Mouse (Mus musculus) heart, adult 8-10 months (tissue): Measurements from ENCODE around the gene Ykt6. TPM values are rescaled to one million over a fixed set of nuclear protein-coding genes. Genes with fewer than 3 reads are reported as not detected.
"Not testable (repeated sequence)": the region's sequence is repeated elsewhere in the genome, so short reads cannot be mapped to it uniquely, and the experiment has no call there.

Experiments
- DNase-seq: peaks from one replicate; pipeline ENCODE4 v3.0.0; 2022; ENCODE audit warnings: low spot score
- total RNA-seq, 4 experiments: library from RNA; stranded (reverse); gene quantifications; 2 replicates each; pipeline ENCODE4 v1.2.4; 2022

Ykt6 gene
- total RNA-seq, 4 experiments from 2014 or later: 54.8 to 67.3 (median 62.1) TPM

DNA sequence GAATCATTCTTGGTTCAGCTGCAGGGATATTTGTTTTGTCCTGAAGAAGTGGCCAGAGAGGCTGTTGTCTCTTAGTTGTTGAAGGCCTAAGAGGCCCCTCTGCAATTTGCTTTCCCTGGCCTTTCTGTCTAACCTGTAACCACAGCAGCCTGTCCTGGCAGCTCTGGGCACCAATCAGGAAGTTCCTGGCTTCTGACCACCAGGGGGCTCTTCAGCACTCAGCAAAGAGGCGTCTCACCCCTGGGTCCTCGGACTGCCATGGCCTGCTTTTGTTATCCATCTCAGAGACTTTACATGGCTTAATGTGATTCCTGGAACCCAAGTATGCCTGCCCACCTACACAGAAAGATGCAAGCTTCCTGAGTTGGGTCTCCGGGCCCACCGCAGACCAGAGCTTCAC lies 35.4 kb downstream of the Ykt6 start:
- no peak for DNase-seq

GRCm38 (mm10) chr11:5994212-5994611 lies 38.7 kb downstream of the Ykt6 start:
- no peak for DNase-seq

- DNase-seq: no peak
Measured at GRCm38 (mm10) chr11:5994880-5995279, 39.4 kb downstream of the Ykt6 start.

- peak; percentile 88 for DNase-seq
Measured at GRCm38 (mm10) chr11:5995989-5996388, 40.5 kb downstream of the Ykt6 start.

GRCm38 (mm10) chr11:5998472-5998871 lies 43.0 kb downstream of the Ykt6 start:
- no peak for DNase-seq

- DNase-seq: peak; percentile 90
Measured at GRCm38 (mm10) chr11:5999832-6000771, 44.6 kb downstream of the Ykt6 start.

- no peak for DNase-seq
Measured at GRCm38 (mm10) chr11:6000961-6001682, 45.6 kb downstream of the Ykt6 start.

DNA sequence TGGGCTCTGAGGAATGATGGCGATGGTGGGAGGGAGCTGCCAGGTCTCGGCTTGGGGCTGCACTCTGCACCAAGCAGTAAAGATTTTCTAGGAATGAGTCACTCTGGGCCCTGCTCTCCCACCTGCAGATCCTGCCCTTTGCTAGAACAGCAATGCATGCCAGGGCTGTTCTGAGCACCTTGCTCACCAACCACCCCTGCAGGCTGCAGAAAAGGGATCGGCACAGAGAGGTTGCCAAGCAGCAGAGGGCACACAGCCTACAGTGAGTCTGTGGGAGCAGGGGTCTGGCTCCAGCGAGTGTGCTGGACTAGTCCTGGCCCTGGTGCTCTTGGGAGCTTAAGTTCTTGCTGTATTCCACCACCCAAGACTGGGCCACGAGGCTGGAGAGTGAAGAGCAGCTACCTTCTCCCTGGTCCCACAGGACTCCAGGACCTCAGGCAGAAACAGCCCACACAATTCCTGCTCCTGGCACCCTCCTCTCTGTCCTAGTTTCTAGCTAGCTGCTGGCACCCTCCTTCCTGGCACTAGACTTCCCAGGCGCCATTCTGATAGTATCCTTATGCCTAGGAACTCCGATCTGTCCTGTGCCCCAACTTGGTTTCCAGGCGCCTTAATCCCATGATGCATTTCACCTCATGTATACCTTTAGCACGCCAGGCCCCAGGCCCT lies 46.6 kb downstream of the Ykt6 start:
- DNase-seq: no peak

- DNase-seq: no peak
Measured at GRCm38 (mm10) chr11:6003046-6003639, 47.6 kb downstream of the Ykt6 start.

GRCm38 (mm10) chr11:6005374-6006043 lies 50.0 kb downstream of the Ykt6 start:
- DNase-seq: not testable (repeated sequence)

GRCm38 (mm10) chr11:6006351-6007009 lies 51.0 kb downstream of the Ykt6 start:
- DNase-seq: not testable (repeated sequence)

- not testable (repeated sequence) for DNase-seq
Measured at GRCm38 (mm10) chr11:6007010-6007778, 51.7 kb downstream of the Ykt6 start.

DNA sequence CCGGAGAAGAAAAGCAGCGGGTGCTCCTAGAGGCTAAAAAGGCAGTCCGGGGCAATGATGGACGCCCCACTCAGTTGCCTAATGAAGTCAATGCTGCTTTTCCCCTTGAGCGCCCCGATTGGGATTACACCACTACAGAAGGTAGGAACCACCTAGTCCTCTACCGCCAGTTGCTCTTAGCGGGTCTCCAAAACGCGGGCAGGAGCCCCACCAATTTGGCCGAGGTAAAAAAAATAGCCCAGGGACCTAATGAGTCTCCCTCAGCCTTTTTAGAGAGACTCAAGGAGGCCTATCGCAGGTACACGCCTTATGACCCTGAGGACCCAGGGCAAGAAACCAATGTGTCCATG lies 52.3 kb downstream of the Ykt6 start:
- DNase-seq: not testable (repeated sequence)

DNA sequence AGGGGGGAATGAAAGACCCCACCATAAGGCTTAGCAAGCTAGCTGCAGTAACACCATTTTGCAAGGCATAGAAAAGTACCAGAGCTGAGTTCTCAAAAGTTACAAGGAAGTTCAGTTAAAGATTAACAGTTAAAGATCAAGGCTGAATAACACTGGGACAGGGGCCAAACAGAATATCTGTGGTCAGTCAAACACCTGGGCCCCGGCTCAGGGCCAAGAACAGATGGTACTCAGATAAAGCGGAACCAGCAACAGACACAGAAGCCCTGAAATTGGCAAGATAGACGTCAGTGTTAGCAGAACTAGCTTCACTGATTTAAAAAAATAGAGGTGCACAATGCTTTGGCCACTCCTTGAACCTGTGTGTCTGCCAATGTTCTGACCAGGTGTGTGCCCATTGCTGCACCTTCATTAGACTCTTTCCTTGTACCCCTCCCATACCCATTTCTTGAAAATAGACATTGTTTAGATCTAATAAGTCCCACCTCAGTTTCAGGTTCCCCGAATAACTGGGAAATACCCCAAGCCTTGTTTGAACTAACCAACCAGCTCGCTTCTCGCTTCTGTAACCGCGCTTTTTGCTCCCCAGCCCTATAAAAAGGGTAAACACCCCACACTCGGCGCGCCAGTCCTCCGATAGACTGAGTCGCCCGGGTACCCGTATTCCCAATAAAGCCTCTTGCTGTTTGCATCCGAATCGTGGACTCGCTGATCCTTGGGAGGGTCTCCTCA lies 55.4 kb downstream of the Ykt6 start:
- DNase-seq: not testable (repeated sequence)

DNA sequence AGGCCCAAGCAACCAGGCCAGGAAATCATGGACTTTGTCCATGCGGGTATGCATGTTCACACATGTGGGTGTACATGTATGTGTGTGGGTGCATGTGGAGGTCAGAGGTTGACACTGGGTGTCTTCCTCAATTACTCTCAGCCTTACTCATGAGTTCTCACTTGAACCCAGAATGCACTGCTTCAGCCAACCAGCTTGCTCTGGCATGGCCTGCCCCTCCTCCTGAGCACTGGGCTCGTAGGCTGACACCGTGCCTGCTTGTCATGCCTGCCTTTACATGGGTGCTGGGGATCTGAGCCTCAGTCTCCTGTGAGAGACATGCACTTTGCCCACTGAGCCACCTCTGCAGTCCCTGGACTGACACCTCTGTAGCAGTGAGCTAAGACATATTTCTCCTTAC lies 56.4 kb downstream of the Ykt6 start:
- DNase-seq: no peak

DNA sequence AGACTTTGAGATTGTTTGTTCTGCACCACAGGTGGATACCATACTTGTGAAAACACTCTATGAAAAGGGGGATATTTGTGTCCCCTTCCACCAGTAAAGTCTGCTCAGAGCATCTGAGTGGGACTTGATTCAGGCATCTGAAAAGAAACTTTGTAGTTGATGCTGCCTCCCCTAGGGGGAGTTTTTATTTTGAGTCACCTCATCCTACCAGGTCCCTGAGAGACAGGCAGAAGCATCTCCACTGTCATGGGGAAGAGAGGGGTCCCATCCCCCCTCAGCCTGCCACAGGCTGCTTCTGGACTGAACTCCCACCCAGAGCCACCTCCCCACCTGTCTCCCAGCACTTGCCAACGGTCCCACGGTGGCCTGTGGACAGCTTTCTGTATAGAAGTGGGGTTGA lies 57.9 kb downstream of the Ykt6 start:
- DNase-seq: no peak

GRCm38 (mm10) chr11:6015011-6015431 lies 59.5 kb downstream of the Ykt6 start:
- no peak for DNase-seq

- no peak for DNase-seq
Measured at GRCm38 (mm10) chr11:6016368-6016767, 60.9 kb downstream of the Ykt6 start.

DNA sequence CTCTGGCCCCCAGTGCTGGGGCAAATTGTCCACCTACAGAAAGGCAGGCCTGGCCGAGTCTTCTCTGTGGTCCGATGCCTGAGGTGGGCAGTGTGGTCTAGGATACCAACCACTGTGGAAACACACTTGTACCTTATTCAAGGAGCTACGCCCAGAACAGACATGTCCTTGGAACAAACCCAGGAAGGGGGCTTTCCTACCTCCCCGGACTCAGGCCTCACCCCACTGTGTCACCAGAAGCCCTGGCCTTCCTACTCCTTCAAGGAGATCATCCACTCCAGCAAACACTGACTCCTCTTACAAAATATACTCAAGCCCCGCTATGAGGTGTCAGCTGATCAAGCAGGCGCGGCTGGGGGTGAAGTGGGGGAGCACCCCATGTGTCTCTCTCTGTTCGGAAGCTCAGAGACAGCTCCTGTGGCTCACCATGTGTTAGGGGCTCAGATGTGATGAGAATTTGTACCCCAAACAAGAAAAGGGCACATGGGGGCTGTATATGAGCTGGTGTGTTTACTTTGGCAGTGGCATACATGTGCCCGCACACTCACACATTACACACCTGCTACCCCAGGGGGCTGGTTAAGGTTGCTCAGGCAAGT lies 61.4 kb downstream of the Ykt6 start:
- DNase-seq: no peak
